Mouse (Mus musculus) erythroblast, embryonic 14.5 days (primary cell): ENCODE results near the gene Dusp21. TPM values are rescaled to one million over a fixed set of nuclear protein-coding genes. Genes with fewer than 3 reads are reported as not detected.

Experiments used
- H3K27me3 ChIP-seq: 2 replicates; pipeline ENCODE4 v1.6.1; 2012; ENCODE audit warnings: inconsistent platforms; ENCODE audit not compliant: control insufficient read depth
- H3K36me3 ChIP-seq: 2 replicates; pipeline ENCODE4 v1.6.1; 2012; ENCODE audit warnings: mild to moderate bottlenecking, inconsistent platforms; ENCODE audit not compliant: control insufficient read depth
- H3K4me1 ChIP-seq: 2 replicates; pipeline ENCODE4 v1.6.1; 2012; ENCODE audit warnings: inconsistent platforms; ENCODE audit not compliant: control insufficient read depth
- H3K4me3 ChIP-seq: replicated peaks from 2 replicates; pipeline ENCODE3; 2012; ENCODE audit warnings: moderate library complexity, mild to moderate bottlenecking, inconsistent platforms
- H3K9me3 ChIP-seq: 2 replicates; pipeline ENCODE4 v1.6.1; 2012; ENCODE audit warnings: low read length, inconsistent platforms, mixed read lengths; ENCODE audit not compliant: control insufficient read depth
- GATA1 ChIP-seq: IDR thresholded peaks from 2 replicates; pipeline ENCODE4 v1.6.1; 2012; ENCODE audit warnings: low read length, inconsistent platforms, mixed read lengths
- TAL1 ChIP-seq: IDR thresholded peaks from 3 replicates; pipeline ENCODE4 v1.6.1; 2012; ENCODE audit warnings: low read length, inconsistent platforms, mixed read lengths
- polyA plus RNA-seq: library from polyadenylated mRNA; stranded (reverse); fragments of >175 nt; gene quantifications from 2 replicates; pipeline ENCODE4 v1.2.3, GENCODE M21; 2012

The Dusp21 gene
- not detected in 2 replicates for polyA plus RNA-seq

- H3K4me3 ChIP-seq, result no peak within 1 kb of the TSS
- H3K36me3 ChIP-seq, result no peaks in the 10 kb centered on the region
- H3K27me3 ChIP-seq, result no peaks in the 10 kb centered on the region
- H3K4me1 ChIP-seq, result no peaks in the 10 kb centered on the region
- no peaks in the 10 kb centered on the region for H3K9me3 ChIP-seq
- TF ChIP-seq TAL1 (no peak), GATA1 (no peak)
Measured at GRCm38 (mm10) chrX:18145557-18145956, at the start of gene Dusp21. TSS of gene Dusp21 (plus strand) at chrX:18145857.

DNA sequence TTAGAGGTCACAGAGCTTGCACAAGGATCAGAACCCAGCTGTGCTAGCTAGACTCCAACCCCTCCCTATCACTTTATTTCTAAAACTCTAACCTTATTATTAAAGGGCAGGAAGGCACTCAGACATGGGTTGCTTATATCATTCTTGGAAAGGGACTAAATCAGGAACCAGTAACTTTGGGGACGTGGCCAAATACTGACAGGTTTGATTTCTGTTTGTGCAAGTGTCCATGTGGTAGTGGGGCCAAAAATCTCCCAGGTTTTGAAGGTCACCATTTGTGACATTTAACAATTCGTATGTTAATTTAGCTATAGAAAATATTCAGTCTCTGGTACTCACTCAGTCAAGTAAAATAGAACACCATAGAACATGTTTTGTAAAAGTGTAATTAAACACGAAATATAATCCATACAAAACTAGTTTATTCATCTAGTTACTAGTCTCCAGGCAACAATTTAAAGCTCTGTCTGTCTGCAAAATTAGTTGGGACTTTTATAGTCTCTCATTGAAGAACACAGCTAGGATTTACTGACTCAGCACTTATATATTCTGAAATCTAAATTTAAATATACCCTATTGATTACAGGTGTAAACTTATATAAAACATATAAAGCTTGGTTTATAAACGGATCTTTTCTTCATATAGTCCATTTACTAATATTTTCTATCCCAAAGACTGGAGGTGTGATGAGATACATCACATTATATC, 15.2 kb downstream of the Dusp21 start:
- H3K4me1 ChIP-seq, result peaks cover 7% of the 10 kb centered on the region
- H3K27me3 ChIP-seq, result no peaks in the 10 kb centered on the region
- peak overlapping the region; percentile 98 for H3K4me3 ChIP-seq
- H3K36me3 ChIP-seq, result no peaks in the 10 kb centered on the region
- TF ChIP-seq GATA1 (no peak), TAL1 (no peak)
- H3K9me3 ChIP-seq, result no peaks in the 10 kb centered on the region

DNA sequence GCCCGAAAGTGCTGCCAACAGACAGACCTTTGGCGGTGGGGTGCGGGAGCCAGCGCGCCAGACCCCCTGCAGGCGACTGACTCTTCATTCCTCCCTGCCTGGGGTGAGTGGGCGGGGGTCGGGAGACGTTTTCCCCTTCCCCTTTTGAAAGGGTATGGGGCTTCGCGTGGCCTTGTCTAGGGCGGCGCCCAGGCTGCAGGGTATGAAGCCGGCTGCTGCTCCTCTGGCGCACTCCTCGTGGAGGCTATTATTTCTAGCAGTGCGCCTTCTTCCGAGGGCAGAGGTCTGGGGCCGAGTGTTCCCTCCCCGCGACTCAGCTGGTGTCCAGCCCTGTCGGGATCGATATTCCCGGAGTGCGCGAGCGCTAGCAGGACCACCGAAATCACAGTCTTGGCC, 16.1 kb downstream of the Dusp21 start:
- no peaks in the 10 kb centered on the region for H3K36me3 ChIP-seq
- H3K4me1 ChIP-seq, result peaks cover 12% of the 10 kb centered on the region
- TF ChIP-seq GATA1, result no peak
- TF ChIP-seq TAL1, result no peak
- no peaks in the 10 kb centered on the region for H3K27me3 ChIP-seq
- H3K9me3 ChIP-seq, result no peaks in the 10 kb centered on the region
- peak overlapping the region; percentile 98 for H3K4me3 ChIP-seq

DNA sequence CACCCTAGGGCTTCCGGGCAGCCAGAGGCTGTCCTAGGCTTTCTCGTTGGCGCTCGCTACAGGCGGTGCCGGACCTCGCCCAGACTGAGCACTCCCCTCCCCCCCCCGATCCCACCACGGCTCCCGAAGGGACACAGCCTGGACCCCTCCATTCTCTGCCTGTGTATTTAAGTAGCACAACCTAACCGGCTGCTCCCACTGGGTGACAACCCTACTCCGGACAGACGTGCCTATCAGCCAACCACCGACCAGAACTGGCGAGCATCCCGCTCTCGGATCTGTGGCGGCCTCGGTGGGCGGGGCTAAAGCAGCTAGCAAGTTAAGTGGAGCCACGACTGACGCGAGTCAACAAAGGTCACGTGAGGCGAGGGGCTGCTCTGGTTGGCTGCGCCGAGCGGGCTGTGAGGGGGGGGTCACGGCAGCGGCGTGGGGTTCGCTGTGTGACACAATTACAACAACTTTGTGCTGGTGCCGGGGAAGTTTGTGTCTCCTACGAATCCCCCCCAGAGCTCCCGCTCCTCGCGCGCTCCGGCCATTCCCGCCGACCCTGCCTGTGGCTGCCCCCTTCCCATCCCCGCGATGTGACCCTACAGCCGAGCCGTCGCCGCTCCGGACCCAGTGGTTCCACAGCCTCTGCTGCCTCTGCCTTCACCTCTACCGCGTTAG, 16.7 kb downstream of the Dusp21 start, which contains the start of gene Kdm6a:
Gene Kdm6a (plus strand): TSS at position 384 of the 666 bp plus-strand sequence.
- Histone ChIP-seq H3K9me3 (no peaks in the 10 kb centered on the region), H3K4me1 (peaks cover 18% of the 10 kb centered on the region), H3K27me3 (no peaks in the 10 kb centered on the region), H3K36me3 (no peaks in the 10 kb centered on the region; the same call in 1 of the 2 replicates), H3K4me3 (peak within 1 kb of the TSS; percentile 98)
- TF ChIP-seq TAL1 (no peak), GATA1 (no peak)

DNA sequence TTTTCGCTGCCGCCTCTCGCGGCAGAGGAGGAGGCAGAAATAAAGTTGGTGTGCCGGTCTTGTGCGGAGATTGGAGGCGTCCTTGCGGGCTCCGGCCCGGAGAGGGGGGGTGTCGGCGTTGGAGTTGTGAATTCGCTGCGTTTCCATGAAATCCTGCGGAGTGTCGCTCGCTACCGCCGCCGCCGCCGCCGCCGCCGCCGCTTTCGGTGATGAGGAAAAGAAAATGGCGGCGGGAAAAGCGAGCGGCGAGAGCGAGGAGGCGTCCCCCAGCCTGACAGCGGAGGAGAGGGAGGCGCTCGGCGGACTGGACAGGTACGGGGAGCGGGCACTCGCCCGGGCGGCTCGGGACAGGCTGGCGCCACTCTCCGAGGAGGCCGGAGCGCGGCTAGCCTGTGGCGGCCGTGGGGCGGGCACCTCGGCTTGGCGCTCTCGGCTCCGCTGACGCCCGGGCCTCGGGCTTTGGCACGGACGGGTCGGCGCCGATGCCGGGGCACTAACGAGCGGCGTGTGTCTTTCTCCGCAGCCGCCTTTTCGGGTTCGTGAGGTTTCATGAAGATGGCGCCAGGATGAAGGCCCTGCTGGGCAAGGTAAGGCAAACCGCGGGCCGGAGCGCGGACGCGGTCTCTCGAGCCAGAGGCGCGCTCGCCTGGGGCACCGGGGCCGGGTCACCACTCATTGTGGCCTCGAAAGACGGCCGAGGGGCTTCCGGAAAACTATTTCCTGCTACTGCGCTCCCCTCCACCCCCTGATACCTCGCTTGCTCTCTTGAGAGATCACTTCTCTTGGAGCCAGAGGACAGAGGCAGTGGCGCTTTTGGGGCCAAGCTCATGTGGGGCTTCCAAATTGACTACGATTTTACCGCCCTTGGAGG, 17.4 kb downstream of the Dusp21 start:
- Histone ChIP-seq H3K9me3 (no peaks in the 10 kb centered on the region), H3K4me1 (peaks cover 22% of the 10 kb centered on the region), H3K27me3 (no peaks in the 10 kb centered on the region), H3K4me3 (peak overlapping the region; percentile 98), H3K36me3 (peaks cover 6% of the 10 kb centered on the region)
- TF ChIP-seq TAL1 (no peak), GATA1 (no peak)

GRCm38 (mm10) chrX:18163917-18164624, 18.4 kb downstream of the Dusp21 start:
- no peaks in the 10 kb centered on the region for H3K27me3 ChIP-seq
- peaks cover 23% of the 10 kb centered on the region for H3K4me1 ChIP-seq
- H3K36me3 ChIP-seq, result peaks cover 9% of the 10 kb centered on the region
- TF ChIP-seq GATA1 (no peak; the same call in 1 of the 2 replicates), TAL1 (peak; percentile 52)
- H3K9me3 ChIP-seq, result no peaks in the 10 kb centered on the region
- H3K4me3 ChIP-seq, result peak overlapping the region; percentile 98

DNA sequence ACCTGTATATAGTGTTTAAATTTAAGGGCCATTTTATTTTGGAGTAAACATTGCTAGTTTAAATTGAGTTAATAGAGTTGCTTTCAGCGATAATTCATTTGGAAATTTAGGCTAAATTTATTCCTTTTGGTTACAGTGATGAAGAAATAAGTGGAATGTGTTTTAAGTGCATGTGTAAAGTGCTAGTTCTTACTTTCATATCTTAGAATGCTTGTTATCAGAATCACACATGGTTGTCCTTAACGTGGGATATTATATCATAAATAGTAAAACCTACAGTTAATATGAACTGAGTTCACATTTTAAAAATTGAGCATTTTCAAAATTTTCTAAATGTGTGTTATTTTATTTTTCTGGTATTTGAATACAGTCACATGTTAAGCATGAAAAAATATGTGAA, 19.5 kb downstream of the Dusp21 start:
- Histone ChIP-seq H3K27me3 (no peaks in the 10 kb centered on the region), H3K9me3 (no peaks in the 10 kb centered on the region), H3K36me3 (peaks cover 9% of the 10 kb centered on the region), H3K4me1 (peaks cover 23% of the 10 kb centered on the region), H3K4me3 (peak overlapping the region; percentile 98)
- TF ChIP-seq GATA1 (no peak), TAL1 (no peak)

GRCm38 (mm10) chrX:18166961-18167360, 21.3 kb downstream of the Dusp21 start:
- H3K9me3 ChIP-seq, result no peaks in the 10 kb centered on the region
- peaks cover 16% of the 10 kb centered on the region for H3K4me1 ChIP-seq
- H3K4me3 ChIP-seq, result peak overlapping the region; percentile 51
- no peaks in the 10 kb centered on the region for H3K27me3 ChIP-seq
- TF ChIP-seq GATA1 (no peak), TAL1 (no peak)
- H3K36me3 ChIP-seq, result peaks cover 15% of the 10 kb centered on the region
